Mouse (Mus musculus) heart, embryonic 12.5 days (tissue): Measurements from ENCODE around the gene Syce1l. TPM values are rescaled to one million over a fixed set of nuclear protein-coding genes. Genes with fewer than 3 reads are reported as not detected.

Experiments used
- ATAC-seq: fragments of 200-750 bp; cut with Nextera tagmentation; 2 replicates; pipeline ENCODE4 v1.8.0; 2017; ENCODE audit warnings: moderate TSS enrichment, moderate library complexity; ENCODE audit not compliant: insufficient number of reproducible peaks, low FRiP score
- H3K27ac ChIP-seq: fragments of 300-500 bp; sonication (generic); 2 replicates; pipeline ENCODE4 v1.5.1; 2016; ENCODE audit warnings: mild to moderate bottlenecking, moderate library complexity; ENCODE audit not compliant: poor library complexity, severe bottlenecking
- H3K27me3 ChIP-seq: fragments of 300-500 bp; sonication (generic); replicated peaks from 2 replicates; pipeline ENCODE4 v1.6.1; 2016; ENCODE audit warnings: mild to moderate bottlenecking, moderate library complexity
- H3K36me3 ChIP-seq: fragments of 300-500 bp; sonication (generic); 2 replicates; pipeline ENCODE4 v1.6.1; 2016; ENCODE audit warnings: mild to moderate bottlenecking, moderate library complexity
- H3K4me1 ChIP-seq: fragments of 300-500 bp; sonication (generic); replicated peaks from 2 replicates; pipeline ENCODE4 v1.6.1; 2016; ENCODE audit warnings: mild to moderate bottlenecking
- H3K4me2 ChIP-seq: fragments of 300-500 bp; sonication (generic); 2 replicates; pipeline ENCODE4 v1.6.1; 2016; ENCODE audit warnings: mild to moderate bottlenecking, moderate library complexity
- H3K4me3 ChIP-seq: fragments of 300-500 bp; sonication (generic); 2 replicates; pipeline ENCODE4 v1.5.1; 2016; ENCODE audit warnings: mild to moderate bottlenecking
- H3K9ac ChIP-seq: fragments of 300-500 bp; sonication (generic); 2 replicates; pipeline ENCODE4 v1.6.1; 2016; ENCODE audit warnings: mild to moderate bottlenecking, moderate library complexity
- H3K9me3 ChIP-seq: fragments of 300-500 bp; sonication (generic); replicated peaks from 2 replicates; pipeline ENCODE4 v1.6.1; 2016; ENCODE audit warnings: mild to moderate bottlenecking, moderate library complexity
- WGBS: fragments of 180-500 bp; shearing (Covaris S2); methylation state at CpG from one replicate; pipeline ENCODE4 v1.1.7; 2016; 5-methylcytosine and 5-hydroxymethylcytosine counted together
- polyA plus RNA-seq: library from polyadenylated mRNA; unstranded; fragments of >200 nt; fragmentation: Nextera tagmentation; extraction: Ambion mirVana; gene quantifications from 2 replicates; pipeline ENCODE4 v1.2.1, GENCODE M21; 2016

Syce1l gene
- polyA plus RNA-seq, 1 experiment from 2014 or later: not detected

DNA sequence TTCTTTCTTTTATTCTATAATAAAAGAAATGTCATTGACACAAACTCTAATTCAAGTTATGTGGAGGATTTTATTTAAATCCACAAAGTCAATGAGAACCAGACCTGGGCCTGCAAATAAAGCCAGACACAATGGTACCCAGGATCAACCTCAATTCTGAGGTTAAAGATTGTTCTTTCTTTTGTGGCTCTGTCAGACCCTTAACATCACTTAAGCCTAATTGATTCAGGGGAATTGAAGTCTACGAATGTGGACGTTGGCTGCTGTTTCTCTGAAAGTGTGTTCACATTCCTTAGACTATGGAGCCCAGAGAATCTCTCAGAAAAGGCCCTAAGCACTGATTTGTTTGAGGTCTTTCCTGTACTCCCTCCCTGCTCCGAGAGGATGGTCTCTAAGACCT lies 30.3 kb downstream of the Syce1l start:
- H3K27me3 ChIP-seq: no peaks in the 10 kb centered on the region

DNA sequence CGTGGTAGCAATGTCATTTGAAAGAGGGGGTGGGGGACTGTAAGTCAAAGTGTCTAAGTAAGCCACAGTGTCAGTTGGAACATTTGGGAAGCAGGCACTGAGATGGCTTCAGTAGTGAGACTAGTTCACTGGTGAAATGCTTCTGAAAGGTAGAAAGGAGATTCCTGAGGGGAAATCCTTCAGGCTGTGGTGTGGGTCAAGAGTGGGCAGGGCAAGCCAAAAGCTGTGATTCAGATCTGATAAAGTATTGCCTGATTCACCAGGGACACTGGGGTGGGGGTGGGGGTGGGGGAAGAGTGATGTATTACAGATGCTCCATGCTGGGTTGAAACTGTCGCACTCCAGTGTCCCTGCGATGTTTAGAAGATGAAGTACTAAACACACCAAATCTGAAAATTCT lies 31.6 kb downstream of the Syce1l start:
- no peaks in the 10 kb centered on the region for H3K27me3 ChIP-seq
- H3K4me1 ChIP-seq: no peaks in the 10 kb centered on the region
- H3K4me3 ChIP-seq: no peak overlapping the region
- no peak for ATAC-seq
- H3K36me3 ChIP-seq: no peaks in the 10 kb centered on the region
- no peak overlapping the region for H3K27ac ChIP-seq
- H3K4me2 ChIP-seq: no peak overlapping the region
- no peak overlapping the region for H3K9ac ChIP-seq
- WGBS: 53% methylated on average over 3 of the region's 3 CpGs
- H3K9me3 ChIP-seq: 0 out of 2 replicates have a peak, but pooled peaks cover 2% of the 10 kb centered on the region

More for the DNA sequence above, 30.3 kb downstream of the Syce1l start:
- Histone ChIP-seq H3K4me1 (no peaks in the 10 kb centered on the region), H3K4me3 (no peak overlapping the region), H3K9me3 (0 out of 2 replicates have a peak, but pooled peaks cover 2% of the 10 kb centered on the region), H3K9ac (no peak overlapping the region), H3K36me3 (no peaks in the 10 kb centered on the region), H3K27ac (no peak overlapping the region), H3K4me2 (no peak overlapping the region)
- ATAC-seq: no peak
- whole genome bisulfite sequencing: 66% methylated on average over 3 of the region's 3 CpGs

DNA sequence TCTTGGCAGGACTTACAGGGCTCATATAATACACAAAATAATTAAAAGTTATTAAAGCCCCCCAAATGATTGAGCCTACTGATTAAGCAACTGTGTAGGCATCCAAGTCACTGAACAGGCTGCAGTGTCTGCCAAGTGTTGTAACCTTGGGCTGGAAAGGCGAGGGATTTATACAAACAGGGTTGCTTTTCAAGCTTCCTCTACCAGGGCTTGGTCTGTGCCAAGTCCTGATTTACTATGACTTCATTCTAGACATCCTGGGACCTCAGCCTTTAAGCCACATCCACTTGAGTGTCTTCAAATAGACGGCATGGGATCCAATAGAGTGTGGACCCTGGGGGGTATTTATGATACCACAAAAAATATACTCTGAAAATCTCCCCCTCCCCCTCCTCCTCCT lies 32.3 kb downstream of the Syce1l start:
- WGBS: 75% methylated on average over 2 of the region's 2 CpGs
- Histone ChIP-seq H3K27me3 (no peaks in the 10 kb centered on the region), H3K4me3 (no peak overlapping the region), H3K4me2 (no peak overlapping the region), H3K27ac (no peak overlapping the region), H3K36me3 (no peaks in the 10 kb centered on the region), H3K4me1 (no peaks in the 10 kb centered on the region), H3K9ac (no peak overlapping the region), H3K9me3 (0 out of 2 replicates have a peak, but pooled peaks cover 2% of the 10 kb centered on the region)
- ATAC-seq: no peak

DNA sequence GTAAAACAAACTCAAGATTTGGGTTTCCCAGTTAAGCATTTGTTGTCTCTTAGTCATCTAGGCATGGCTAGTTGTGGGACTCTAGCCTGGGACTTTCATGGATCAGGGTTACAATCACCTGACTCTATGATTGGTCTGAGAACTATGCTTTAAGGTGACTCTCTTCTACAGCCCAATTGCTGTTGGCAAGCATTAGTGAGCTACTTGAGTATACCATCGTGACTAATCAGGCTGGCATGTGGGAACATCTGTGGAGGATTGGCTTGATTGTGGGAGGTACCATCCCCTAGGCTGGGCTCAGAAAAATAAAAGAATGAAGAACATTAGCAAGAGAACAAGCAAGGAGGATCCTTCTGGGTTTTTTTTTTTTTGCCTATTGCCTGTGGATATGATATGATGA lies 33.8 kb downstream of the Syce1l start:
- Histone ChIP-seq H3K4me3 (no peak overlapping the region), H3K36me3 (no peaks in the 10 kb centered on the region), H3K9ac (no peak overlapping the region), H3K27ac (no peak overlapping the region), H3K4me2 (no peak overlapping the region), H3K4me1 (no peaks in the 10 kb centered on the region), H3K27me3 (no peaks in the 10 kb centered on the region), H3K9me3 (0 out of 2 replicates have a peak, but pooled peaks cover 2% of the 10 kb centered on the region)
- ATAC-seq: no peak
- WGBS: 77% methylated on average over 1 of the region's 1 CpGs

DNA sequence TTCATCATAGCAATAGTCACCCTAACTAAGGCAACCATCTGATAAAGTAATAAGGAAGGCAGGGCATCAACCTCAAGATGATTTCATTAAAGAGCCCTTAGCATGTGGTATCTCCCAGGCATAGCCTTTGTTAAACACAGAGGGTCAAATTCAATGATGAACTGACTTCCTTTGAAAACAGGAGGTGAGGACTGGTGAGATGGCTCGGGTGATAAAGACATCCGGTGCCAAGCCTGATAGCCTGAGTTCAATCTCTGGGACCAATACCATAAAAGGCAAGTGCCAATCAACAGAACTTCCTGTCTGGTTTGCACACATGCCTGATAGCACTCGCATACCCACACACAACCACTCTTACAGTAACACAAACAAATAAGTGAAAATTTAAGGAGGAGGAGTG lies 36.3 kb downstream of the Syce1l start:
- WGBS: 38% methylated on average over 3 of the region's 3 CpGs

DNA sequence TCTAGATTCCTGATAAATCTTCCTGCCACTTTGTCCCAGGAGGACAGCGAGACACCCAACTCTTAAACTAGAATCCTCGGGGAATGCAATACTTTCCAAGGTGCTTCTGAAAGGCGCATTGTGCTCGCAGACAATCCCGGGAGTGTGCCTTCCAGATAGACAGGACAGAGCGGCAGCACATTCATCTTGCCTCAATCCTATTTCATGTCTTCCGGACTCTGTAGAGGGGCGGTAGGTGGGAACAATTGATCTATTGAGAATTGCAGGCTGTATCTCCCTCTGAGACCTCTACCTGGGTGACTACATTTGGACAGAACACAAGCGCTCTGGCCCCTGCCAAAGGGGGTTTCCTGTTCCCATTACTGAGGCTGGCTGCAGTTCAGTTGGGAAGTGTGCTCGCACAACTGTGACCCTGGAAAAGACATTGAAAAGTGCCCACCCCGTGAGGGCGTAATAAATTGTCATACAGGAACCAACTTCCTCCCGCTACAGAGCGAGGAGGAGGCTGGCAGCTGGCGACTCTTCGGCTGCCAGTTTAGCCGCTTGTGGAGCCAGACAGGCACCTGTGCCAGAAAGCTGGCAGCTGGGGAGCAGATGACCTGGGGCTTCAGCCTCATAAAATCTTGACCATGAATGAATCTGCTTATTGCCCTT lies 45.0 kb downstream of the Syce1l start:
- ATAC-seq: no peak
- H3K4me1 ChIP-seq: no peaks in the 10 kb centered on the region
- H3K9ac ChIP-seq: no peak overlapping the region
- H3K4me3 ChIP-seq: no peak overlapping the region
- no peaks in the 10 kb centered on the region for H3K27me3 ChIP-seq
- H3K4me2 ChIP-seq: no peak overlapping the region
- H3K36me3 ChIP-seq: no peaks in the 10 kb centered on the region
- WGBS: 77% methylated on average over 17 of the region's 17 CpGs
- no peaks in the 10 kb centered on the region for H3K9me3 ChIP-seq
- H3K27ac ChIP-seq: no peak overlapping the region

More for the DNA sequence above, 36.3 kb downstream of the Syce1l start:
- Histone ChIP-seq H3K4me3 (no peak overlapping the region), H3K36me3 (no peaks in the 10 kb centered on the region), H3K27ac (no peak overlapping the region), H3K4me2 (no peak overlapping the region), H3K4me1 (no peaks in the 10 kb centered on the region), H3K9ac (no peak overlapping the region), H3K27me3 (no peaks in the 10 kb centered on the region), H3K9me3 (0 out of 2 replicates have a peak, but pooled peaks cover 2% of the 10 kb centered on the region)
- ATAC-seq: no peak

DNA sequence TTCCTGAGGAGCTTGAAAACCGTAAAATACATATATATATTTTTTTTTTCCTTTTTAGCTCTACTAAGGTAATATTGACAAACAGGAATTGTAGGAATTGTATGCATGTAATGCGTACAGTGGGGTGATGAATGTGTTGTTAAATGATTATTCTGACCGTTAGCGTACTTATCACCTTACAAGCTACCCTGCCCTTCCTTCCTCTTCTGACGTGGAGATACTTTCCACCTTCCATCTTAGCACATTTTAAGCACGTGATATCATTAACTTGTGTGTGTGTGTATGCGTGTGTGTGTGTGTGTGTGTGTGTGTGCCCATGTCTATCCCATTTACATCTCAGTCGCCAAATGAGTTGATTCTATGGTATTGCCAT lies 45.5 kb downstream of the Syce1l start:
- Histone ChIP-seq H3K36me3 (no peaks in the 10 kb centered on the region), H3K27me3 (no peaks in the 10 kb centered on the region), H3K9me3 (no peaks in the 10 kb centered on the region), H3K27ac (no peak overlapping the region), H3K4me2 (no peak overlapping the region), H3K4me1 (no peaks in the 10 kb centered on the region), H3K4me3 (no peak overlapping the region), H3K9ac (no peak overlapping the region)
- 79% methylated on average over 8 of the region's 8 CpGs for WGBS
- ATAC-seq: no peak

DNA sequence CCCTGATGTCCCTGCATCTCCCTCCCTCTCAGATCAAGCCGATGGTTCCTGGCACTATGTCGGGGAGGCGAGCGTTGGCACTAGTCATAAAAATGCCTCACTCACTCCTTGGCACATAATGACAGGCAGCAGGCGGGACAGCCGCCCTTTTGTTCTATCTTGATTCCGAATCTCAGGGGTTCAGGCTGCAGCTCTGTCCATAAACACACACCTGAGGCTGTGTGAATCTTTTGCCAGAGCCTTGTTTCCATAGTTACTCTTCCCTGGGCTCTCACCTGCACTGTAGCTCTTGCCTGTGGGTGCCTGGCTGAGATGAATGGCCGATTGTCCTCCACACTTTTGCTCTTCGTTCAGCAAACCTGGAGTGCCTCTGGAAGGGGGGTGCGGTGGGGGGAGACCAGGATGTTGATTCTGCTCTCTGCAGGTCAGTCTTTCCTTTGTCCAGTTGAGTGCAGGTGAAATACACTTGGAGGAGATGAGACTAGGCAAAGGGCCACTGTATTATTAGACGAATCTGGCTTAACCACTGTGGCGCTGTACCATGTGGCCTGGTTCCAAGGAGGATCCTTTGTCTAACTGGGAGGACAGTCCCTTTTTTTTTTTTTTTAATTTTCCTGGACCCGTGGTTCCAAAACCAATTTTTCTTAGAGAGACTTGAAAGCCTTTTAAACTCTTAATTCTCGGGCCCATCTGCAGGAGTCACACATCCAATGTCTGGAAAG lies 48.8 kb downstream of the Syce1l start:
- no peak overlapping the region for H3K27ac ChIP-seq
- H3K36me3 ChIP-seq: no peaks in the 10 kb centered on the region
- no peaks in the 10 kb centered on the region for H3K27me3 ChIP-seq
- WGBS: 75% methylated on average over 14 of the region's 14 CpGs
- H3K9me3 ChIP-seq: no peaks in the 10 kb centered on the region
- no peak for ATAC-seq
- no peak overlapping the region for H3K4me3 ChIP-seq
- no peak overlapping the region for H3K4me2 ChIP-seq
- H3K9ac ChIP-seq: no peak overlapping the region
- H3K4me1 ChIP-seq: no peaks in the 10 kb centered on the region

DNA sequence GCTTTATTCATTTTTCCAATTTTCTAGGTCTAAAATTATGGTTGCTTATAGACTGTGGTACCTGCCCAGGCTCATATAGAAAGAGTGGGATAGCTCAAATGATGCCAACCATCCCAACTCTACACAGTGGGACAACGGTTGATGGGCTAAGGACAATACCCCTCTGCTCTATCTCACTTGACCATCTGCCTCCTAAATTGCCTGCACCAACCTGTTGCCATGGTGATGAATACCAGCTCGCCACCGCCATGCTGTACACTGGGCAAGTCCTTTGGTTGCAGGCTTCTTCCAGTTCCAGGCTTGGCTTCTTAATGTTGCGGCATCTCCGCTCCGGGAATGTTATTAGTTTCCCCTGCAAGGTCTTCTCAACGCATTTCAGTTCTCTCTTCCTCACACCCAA lies 62.0 kb downstream of the Syce1l start:
- Histone ChIP-seq H3K27me3 (no peaks in the 10 kb centered on the region), H3K9ac (no peak overlapping the region), H3K4me1 (no peaks in the 10 kb centered on the region), H3K4me3 (no peak overlapping the region), H3K36me3 (no peaks in the 10 kb centered on the region), H3K9me3 (no peaks in the 10 kb centered on the region), H3K4me2 (no peak overlapping the region), H3K27ac (no peak overlapping the region)
- WGBS: 82% methylated on average over 7 of the region's 7 CpGs
- ATAC-seq: no peak
